Mouse (Mus musculus) liver, embryonic 12.5 days (tissue): Measurements from ENCODE around the gene Alk. TPM values are rescaled to one million over a fixed set of nuclear protein-coding genes. Genes with fewer than 3 reads are reported as not detected.

Experiments
- ATAC-seq: fragments of 200-750 bp; cut with Nextera tagmentation; 2 replicates; pipeline ENCODE4 v1.8.0; 2017; ENCODE audit warnings: moderate number of reproducible peaks, mild to moderate bottlenecking, moderate library complexity
- H3K27ac ChIP-seq: fragments of 300-500 bp; sonication (generic); 2 replicates; pipeline ENCODE4 v1.5.1; 2016; ENCODE audit warnings: mild to moderate bottlenecking
- H3K27me3 ChIP-seq: fragments of 300-500 bp; sonication (generic); replicated peaks from 2 replicates; pipeline ENCODE4 v1.6.1; 2016; ENCODE audit warnings: mild to moderate bottlenecking, moderate library complexity
- H3K36me3 ChIP-seq: fragments of 300-500 bp; sonication (generic); 2 replicates; pipeline ENCODE4 v1.6.1; 2016; ENCODE audit warnings: mild to moderate bottlenecking, moderate library complexity
- H3K4me1 ChIP-seq: fragments of 300-500 bp; sonication (generic); 2 replicates; pipeline ENCODE4 v1.6.1; 2016
- H3K4me2 ChIP-seq: fragments of 300-500 bp; sonication (generic); 2 replicates; pipeline ENCODE4 v1.6.1; 2016; ENCODE audit warnings: mild to moderate bottlenecking, moderate library complexity
- H3K4me3 ChIP-seq: fragments of 300-500 bp; sonication (generic); 2 replicates; pipeline ENCODE4 v1.5.1; 2016; ENCODE audit warnings: mild to moderate bottlenecking, moderate library complexity
- H3K9ac ChIP-seq: fragments of 300-500 bp; sonication (generic); 2 replicates; pipeline ENCODE4 v1.6.1; 2016; ENCODE audit warnings: mild to moderate bottlenecking, moderate library complexity
- H3K9me3 ChIP-seq: fragments of 300-500 bp; sonication (generic); replicated peaks from 2 replicates; pipeline ENCODE4 v1.6.1; 2016; ENCODE audit warnings: mild to moderate bottlenecking, moderate library complexity
- WGBS: fragments of 180-500 bp; shearing (Covaris S2); methylation state at CpG from one replicate; pipeline ENCODE4 v1.1.7; 2016; ENCODE audit not compliant: insufficient replicate concordance; 5-methylcytosine and 5-hydroxymethylcytosine counted together
- polyA plus RNA-seq: library from polyadenylated mRNA; unstranded; fragments of >200 nt; fragmentation: Nextera tagmentation; extraction: Ambion mirVana; gene quantifications from 2 replicates; pipeline ENCODE4 v1.2.1, GENCODE M21; 2016

The Alk gene
- polyA plus RNA-seq, 1 experiment from 2014 or later, result 0.14 TPM

DNA sequence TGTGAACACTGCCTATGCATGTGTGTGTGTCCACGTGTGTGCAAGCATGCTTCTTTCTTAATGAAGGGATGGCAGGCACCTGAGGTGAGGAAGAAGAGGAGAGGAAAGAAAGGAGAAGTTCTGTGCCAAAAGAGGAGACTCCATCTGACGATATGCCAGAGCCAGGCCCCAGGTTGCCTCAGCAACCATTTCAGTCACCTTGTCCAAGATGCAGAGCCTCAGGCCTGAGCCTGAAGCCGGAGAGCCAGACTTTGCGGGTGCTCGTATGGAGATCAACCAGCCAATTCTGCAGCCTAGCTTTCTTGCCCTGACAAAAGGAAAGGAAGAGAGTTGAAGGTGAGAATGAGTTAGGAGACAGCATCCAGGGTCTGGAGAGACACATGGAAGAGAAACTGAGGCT is 566.1 kb downstream of the Alk start:
- no peaks in the 10 kb centered on the region for H3K27me3 ChIP-seq
- no peak for ATAC-seq
- 78% methylated on average over 5 of the region's 5 CpGs for WGBS

DNA sequence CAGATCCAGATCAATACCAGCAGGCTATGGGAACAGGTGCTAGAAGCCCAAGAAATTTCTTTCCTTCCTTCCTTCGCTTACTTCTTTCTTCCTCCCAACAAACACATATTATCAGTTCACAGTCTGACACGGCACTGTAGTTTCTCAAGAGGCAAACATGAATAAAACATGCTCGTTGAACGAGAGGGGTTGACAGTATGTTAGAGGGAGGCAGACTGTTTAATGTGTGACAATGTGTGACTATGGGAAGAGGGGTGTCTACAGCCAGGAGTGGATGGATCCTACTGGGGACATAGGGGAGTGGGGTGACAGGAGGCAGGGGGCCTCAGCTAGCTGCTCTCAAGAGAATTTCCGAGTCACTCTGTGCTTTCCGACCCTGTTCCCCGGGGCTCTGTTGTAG is 573.8 kb downstream of the Alk start:
- no peaks in the 10 kb centered on the region for H3K4me1 ChIP-seq
- H3K36me3 ChIP-seq, result no peaks in the 10 kb centered on the region
- 68% methylated on average over 7 of the region's 7 CpGs for WGBS
- no peaks in the 10 kb centered on the region for H3K9me3 ChIP-seq
- no peak overlapping the region for H3K27ac ChIP-seq
- no peak overlapping the region for H3K4me2 ChIP-seq
- no peaks in the 10 kb centered on the region for H3K27me3 ChIP-seq
- H3K4me3 ChIP-seq, result no peak overlapping the region
- no peak for ATAC-seq
- no peak overlapping the region for H3K9ac ChIP-seq

More for the DNA sequence above, 566.1 kb downstream of the Alk start:
- Histone ChIP-seq H3K36me3 (no peaks in the 10 kb centered on the region), H3K9me3 (no peaks in the 10 kb centered on the region), H3K9ac (no peak overlapping the region), H3K4me1 (no peaks in the 10 kb centered on the region), H3K4me2 (no peak overlapping the region), H3K4me3 (no peak overlapping the region), H3K27ac (no peak overlapping the region)

DNA sequence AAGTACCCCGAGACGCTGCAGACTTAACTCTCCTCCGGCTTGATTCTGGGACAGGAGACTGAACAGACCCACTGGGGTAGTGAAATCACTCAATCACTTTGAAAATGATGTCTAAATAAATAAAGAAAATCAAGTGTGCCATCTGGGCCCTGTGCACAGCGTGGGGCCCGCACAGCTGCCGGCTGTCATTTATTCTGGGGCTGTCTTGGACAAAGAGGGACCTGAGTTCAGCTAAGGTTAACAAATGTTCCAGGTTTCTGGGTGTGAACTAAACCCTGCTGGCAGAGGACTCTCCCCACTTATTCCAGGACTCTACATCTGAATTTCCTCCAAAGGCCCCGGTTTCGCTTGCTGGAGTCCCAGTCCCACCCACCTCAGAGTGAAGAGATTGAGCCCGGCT is 581.1 kb downstream of the Alk start:
- no peak overlapping the region for H3K27ac ChIP-seq
- no peaks in the 10 kb centered on the region for H3K36me3 ChIP-seq
- no peaks in the 10 kb centered on the region for H3K4me1 ChIP-seq
- no peak overlapping the region for H3K4me2 ChIP-seq
- H3K27me3 ChIP-seq, result no peaks in the 10 kb centered on the region
- no peak for ATAC-seq
- H3K9ac ChIP-seq, result no peak overlapping the region
- no peak overlapping the region for H3K4me3 ChIP-seq
- WGBS, result 75% methylated on average over 9 of the region's 9 CpGs
- no peaks in the 10 kb centered on the region for H3K9me3 ChIP-seq

- no peak overlapping the region for H3K27ac ChIP-seq
- 64% methylated on average over 10 of the region's 10 CpGs for WGBS
- ATAC-seq, result no peak
These were observed 582.4 kb downstream of the Alk start for GRCm38 (mm10) chr17:72021733-72022669.

DNA sequence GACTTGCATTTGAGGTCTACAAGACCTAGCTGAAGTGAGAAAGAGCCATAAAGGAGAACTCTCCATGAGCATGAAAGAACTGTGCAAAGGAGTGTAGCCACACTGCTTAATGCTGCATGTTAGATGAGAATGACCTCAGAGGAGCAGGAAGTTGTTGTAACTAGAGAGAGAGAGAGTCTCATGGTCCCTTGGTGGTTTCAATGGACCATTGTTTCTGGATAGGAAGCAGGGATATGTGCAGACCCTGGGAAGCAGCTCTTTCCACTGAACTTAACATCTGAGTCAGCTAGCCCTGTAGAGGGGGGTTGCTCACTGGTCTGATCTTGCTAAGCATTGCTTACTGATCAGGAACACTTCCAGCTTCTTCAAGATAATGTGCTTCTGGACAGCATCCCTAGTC is 587.1 kb downstream of the Alk start:
- no peak overlapping the region for H3K9ac ChIP-seq
- H3K4me3 ChIP-seq, result no peak overlapping the region
- H3K4me1 ChIP-seq, result no peaks in the 10 kb centered on the region
- H3K27me3 ChIP-seq, result no peaks in the 10 kb centered on the region
- H3K36me3 ChIP-seq, result no peaks in the 10 kb centered on the region
- ATAC-seq, result no peak
- no peaks in the 10 kb centered on the region for H3K9me3 ChIP-seq
- H3K4me2 ChIP-seq, result no peak overlapping the region
- no peak overlapping the region for H3K27ac ChIP-seq

More at GRCm38 (mm10) chr17:72021733-72022669, 582.4 kb downstream of the Alk start:
- H3K4me1 ChIP-seq, result no peaks in the 10 kb centered on the region
- no peaks in the 10 kb centered on the region for H3K9me3 ChIP-seq
- H3K27me3 ChIP-seq, result no peaks in the 10 kb centered on the region
- H3K4me2 ChIP-seq, result no peak overlapping the region
- no peak overlapping the region for H3K9ac ChIP-seq
- no peak overlapping the region for H3K4me3 ChIP-seq
- H3K36me3 ChIP-seq, result no peaks in the 10 kb centered on the region

DNA sequence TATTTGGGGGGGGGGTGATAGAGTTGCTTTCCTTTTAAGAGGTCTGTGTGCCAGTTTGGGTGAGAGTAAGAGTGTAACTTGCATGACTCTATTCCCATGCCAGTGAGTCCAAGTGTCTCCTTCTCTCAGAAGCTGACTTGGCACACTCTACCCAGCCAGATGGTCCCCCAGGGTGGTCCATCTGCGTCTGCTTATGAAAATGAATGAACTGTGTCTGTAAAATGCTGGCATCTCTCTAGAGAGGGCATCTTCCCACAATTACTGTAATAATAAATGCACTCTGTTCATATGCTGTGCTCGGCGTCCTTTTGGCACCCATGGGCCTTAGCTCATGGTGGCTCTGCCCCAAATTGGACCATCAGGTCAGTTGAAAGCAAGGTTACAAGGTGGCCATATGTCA is 589.2 kb downstream of the Alk start:
- Histone ChIP-seq H3K36me3 (no peaks in the 10 kb centered on the region), H3K9ac (no peak overlapping the region), H3K27me3 (no peaks in the 10 kb centered on the region), H3K4me1 (no peaks in the 10 kb centered on the region), H3K27ac (no peak overlapping the region), H3K9me3 (no peaks in the 10 kb centered on the region), H3K4me2 (no peak overlapping the region), H3K4me3 (no peak overlapping the region)
- ATAC-seq, result no peak
- WGBS, result 62% methylated on average over 3 of the region's 3 CpGs

GRCm38 (mm10) chr17:72012775-72013174 is 591.7 kb downstream of the Alk start:
- Histone ChIP-seq H3K27ac (no peak overlapping the region), H3K36me3 (no peaks in the 10 kb centered on the region), H3K9ac (no peak overlapping the region), H3K4me2 (no peak overlapping the region), H3K27me3 (no peaks in the 10 kb centered on the region), H3K4me1 (no peaks in the 10 kb centered on the region), H3K4me3 (no peak overlapping the region), H3K9me3 (no peaks in the 10 kb centered on the region)
- 66% methylated on average over 9 of the region's 9 CpGs for WGBS
- ATAC-seq, result no peak

DNA sequence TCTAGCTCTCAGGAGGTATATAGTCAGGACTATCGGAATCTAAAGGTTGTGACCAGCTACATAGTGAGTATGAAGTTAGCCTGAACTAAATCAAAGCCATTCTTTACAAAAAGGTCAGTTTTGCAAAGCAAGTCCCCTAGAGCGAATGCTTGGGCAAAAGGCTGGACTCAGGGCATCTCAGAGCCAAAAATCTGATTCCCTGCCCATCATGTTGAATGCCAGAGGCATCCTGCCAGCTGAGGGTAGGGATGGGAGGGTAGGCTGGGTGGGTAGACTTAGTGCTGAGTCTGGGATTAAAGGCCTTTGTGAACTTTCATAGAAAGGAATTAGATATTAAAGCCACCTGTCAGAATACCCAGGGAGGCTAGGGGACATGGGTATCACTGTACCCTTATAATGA is 594.6 kb downstream of the Alk start:
- Histone ChIP-seq H3K4me2 (no peak overlapping the region), H3K4me1 (no peaks in the 10 kb centered on the region), H3K9ac (no peak overlapping the region), H3K4me3 (no peak overlapping the region), H3K36me3 (no peaks in the 10 kb centered on the region), H3K27me3 (no peaks in the 10 kb centered on the region), H3K27ac (no peak overlapping the region), H3K9me3 (no peaks in the 10 kb centered on the region)
- no peak for ATAC-seq
- 52% methylated on average over 2 of the region's 2 CpGs for WGBS

GRCm38 (mm10) chr17:72008389-72008788 is 596.0 kb downstream of the Alk start:
- no peaks in the 10 kb centered on the region for H3K36me3 ChIP-seq
- H3K9me3 ChIP-seq, result no peaks in the 10 kb centered on the region
- no peak overlapping the region for H3K9ac ChIP-seq
- no peak overlapping the region for H3K4me2 ChIP-seq
- no peak overlapping the region for H3K27ac ChIP-seq
- H3K4me1 ChIP-seq, result no peaks in the 10 kb centered on the region
- WGBS, result 50% methylated on average over 5 of the region's 5 CpGs
- no peak overlapping the region for H3K4me3 ChIP-seq
- ATAC-seq, result no peak
- H3K27me3 ChIP-seq, result no peaks in the 10 kb centered on the region

DNA sequence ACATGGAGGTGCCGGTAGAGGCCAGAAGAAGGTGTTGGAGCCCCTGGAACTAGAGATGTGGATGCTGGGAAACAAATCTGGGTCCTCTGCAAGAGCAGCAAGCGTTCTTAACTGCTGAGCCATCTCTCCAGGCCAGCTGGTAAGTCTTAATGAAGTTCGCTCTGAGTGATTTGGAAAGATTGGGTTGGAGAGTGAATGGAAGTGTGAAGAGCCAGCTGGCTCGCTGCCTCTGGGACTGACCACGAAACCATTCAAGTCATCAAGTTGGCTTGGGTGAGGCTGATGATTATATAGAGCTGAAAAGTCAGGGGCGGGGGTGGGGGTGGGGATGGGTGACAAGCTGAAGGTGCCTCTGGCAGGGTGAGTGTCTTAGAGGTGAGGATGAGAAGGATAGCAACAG is 599.1 kb downstream of the Alk start:
- WGBS, result 54% methylated on average over 6 of the region's 6 CpGs
- Histone ChIP-seq H3K9me3 (no peaks in the 10 kb centered on the region), H3K36me3 (no peaks in the 10 kb centered on the region), H3K4me1 (no peaks in the 10 kb centered on the region), H3K27me3 (no peaks in the 10 kb centered on the region), H3K27ac (no peak overlapping the region), H3K9ac (no peak overlapping the region), H3K4me3 (no peak overlapping the region), H3K4me2 (no peak overlapping the region)
- no peak for ATAC-seq

GRCm38 (mm10) chr17:71999527-72000482 is 604.6 kb downstream of the Alk start:
- 57% methylated on average over 5 of the region's 5 CpGs for WGBS

GRCm38 (mm10) chr17:71997680-71998079 is 606.7 kb downstream of the Alk start:
- no peaks in the 10 kb centered on the region for H3K9me3 ChIP-seq
- 71% methylated on average over 3 of the region's 3 CpGs for WGBS
- no peak overlapping the region for H3K4me3 ChIP-seq
- H3K27ac ChIP-seq, result no peak overlapping the region
- no peak for ATAC-seq
- H3K27me3 ChIP-seq, result no peaks in the 10 kb centered on the region
- no peak overlapping the region for H3K9ac ChIP-seq
- H3K4me1 ChIP-seq, result no peaks in the 10 kb centered on the region
- no peaks in the 10 kb centered on the region for H3K36me3 ChIP-seq
- no peak overlapping the region for H3K4me2 ChIP-seq

More at GRCm38 (mm10) chr17:71999527-72000482, 604.6 kb downstream of the Alk start:
- H3K9ac ChIP-seq, result no peak overlapping the region
- no peak overlapping the region for H3K4me3 ChIP-seq
- no peaks in the 10 kb centered on the region for H3K9me3 ChIP-seq
- H3K4me1 ChIP-seq, result no peaks in the 10 kb centered on the region
- no peak overlapping the region for H3K27ac ChIP-seq
- no peaks in the 10 kb centered on the region for H3K27me3 ChIP-seq
- H3K36me3 ChIP-seq, result no peaks in the 10 kb centered on the region
- H3K4me2 ChIP-seq, result no peak overlapping the region
- ATAC-seq, result no peak
